Mouse (Mus musculus) forebrain, embryonic 16.5 days (tissue): ENCODE results near the gene Wrap73. TPM values are rescaled to one million over a fixed set of nuclear protein-coding genes. Genes with fewer than 3 reads are reported as not detected.

Experiments used
- ATAC-seq: fragments of 200-750 bp; cut with Nextera tagmentation; 2 replicates; pipeline ENCODE4 v1.8.0; 2017; ENCODE audit warnings: mild to moderate bottlenecking, moderate library complexity
- H3K27ac ChIP-seq: fragments of 300-500 bp; sonication (generic); 2 replicates; pipeline ENCODE4 v1.5.1; 2014; ENCODE audit warnings: low read length, control low read depth
- H3K27me3 ChIP-seq: fragments of 300-500 bp; sonication (generic); replicated peaks from 2 replicates; pipeline ENCODE4 v1.6.1; 2014; ENCODE audit warnings: low read length; ENCODE audit not compliant: control insufficient read depth, insufficient read depth
- H3K36me3 ChIP-seq: fragments of 300-500 bp; sonication (generic); 2 replicates; pipeline ENCODE4 v1.6.1; 2014; ENCODE audit not compliant: control insufficient read depth, insufficient read depth
- H3K4me1 ChIP-seq: fragments of 300-500 bp; sonication (generic); replicated peaks from 2 replicates; pipeline ENCODE4 v1.6.1; 2014; ENCODE audit warnings: low read length; ENCODE audit not compliant: control insufficient read depth, insufficient read depth
- H3K4me2 ChIP-seq: fragments of 300-500 bp; sonication (generic); 2 replicates; pipeline ENCODE4 v1.6.1; 2014; ENCODE audit warnings: mild to moderate bottlenecking, low read length, control low read depth
- H3K4me3 ChIP-seq: fragments of 300-500 bp; sonication (generic); replicated peaks from 2 replicates; pipeline ENCODE4 v1.5.1; 2014; ENCODE audit warnings: mild to moderate bottlenecking, low read length, control low read depth
- H3K9ac ChIP-seq: fragments of 300-500 bp; sonication (generic); replicated peaks from 2 replicates; pipeline ENCODE4 v1.6.1; 2014; ENCODE audit warnings: low read depth, low read length, control low read depth
- H3K9me3 ChIP-seq: fragments of 300-500 bp; sonication (generic); 2 replicates; pipeline ENCODE4 v1.6.1; 2016; ENCODE audit warnings: low read length; ENCODE audit not compliant: control insufficient read depth
- WGBS: fragments of 180-500 bp; shearing (Covaris S2); extraction: QIAGEN DNeasy Blood & Tissue Kit; methylation state at CpG from one replicate; pipeline ENCODE4 v1.1.7; 2014; 5-methylcytosine and 5-hydroxymethylcytosine counted together
- polyA plus RNA-seq: library from polyadenylated mRNA; unstranded; fragments of >200 nt; fragmentation: Nextera tagmentation; extraction: Ambion mirVana; gene quantifications from 2 replicates; pipeline ENCODE4 v1.2.1, GENCODE M21; 2015

The Wrap73 gene
- polyA plus RNA-seq, 1 experiment from 2014 or later, result 59.2 TPM

DNA sequence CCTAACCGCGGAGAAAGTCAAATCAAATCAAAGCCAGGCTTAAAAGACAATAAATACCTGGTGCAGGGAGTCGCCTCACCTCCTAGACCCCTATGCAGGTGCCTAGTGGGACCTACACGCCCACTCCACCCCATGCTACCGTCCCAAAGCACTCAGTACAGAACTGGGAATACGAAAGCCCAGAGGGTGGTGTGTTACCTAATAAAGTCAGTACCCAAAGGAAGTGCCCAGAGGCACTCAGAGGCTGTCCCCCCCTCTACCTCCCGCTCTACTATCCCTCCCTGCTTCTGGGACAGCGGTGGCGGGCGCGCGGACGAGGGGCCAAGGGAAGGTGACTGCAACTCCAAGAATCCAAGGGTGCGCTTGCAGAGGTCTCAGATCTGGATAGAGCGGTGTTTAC is 27.8 kb downstream of the Wrap73 start:
- peak; percentile 9; the same call in 1 of the 2 replicates for ATAC-seq
- H3K27me3 ChIP-seq, result peaks cover 22% of the 10 kb centered on the region

DNA sequence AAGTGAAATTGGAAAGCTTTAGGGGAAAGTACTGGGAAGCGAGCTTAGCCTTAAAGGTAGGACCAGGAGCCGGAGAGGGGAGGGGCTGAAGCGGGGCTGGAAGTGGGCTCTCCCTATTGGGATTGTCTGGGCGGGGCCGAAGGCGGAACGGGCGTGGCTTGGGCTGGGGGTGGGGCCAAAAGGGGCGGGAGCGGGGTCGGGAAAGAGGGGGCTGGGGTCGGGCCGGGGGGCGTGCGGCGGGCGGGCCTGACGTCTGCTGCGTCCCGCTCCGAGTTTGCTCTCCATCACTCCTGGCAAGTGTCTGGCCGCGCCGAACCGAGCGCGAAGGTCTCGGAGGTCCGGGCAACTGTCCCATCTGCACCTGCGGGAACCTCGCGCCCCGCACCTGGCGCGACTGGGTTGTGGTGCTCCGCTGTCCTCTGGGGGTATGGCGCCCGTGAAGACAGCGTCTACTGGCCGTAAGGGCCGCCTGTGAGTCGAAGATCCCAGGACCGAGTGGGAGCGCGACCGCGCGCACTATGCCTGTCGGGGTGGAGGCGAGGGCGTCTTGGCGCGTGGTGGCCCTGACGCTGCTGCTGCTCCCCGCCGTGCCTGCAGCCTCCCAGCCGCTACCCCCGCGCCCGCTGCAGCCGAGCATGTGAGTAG is 28.5 kb downstream of the Wrap73 start, which contains the start of gene Megf6:
TSS of gene Megf6 (plus strand) at position 225 of the 645 bp plus-strand sequence.
- Histone ChIP-seq H3K27ac (no peak within 1 kb of the TSS), H3K27me3 (peaks cover 22% of the 10 kb centered on the region), H3K36me3 (no peaks in the 10 kb centered on the region), H3K4me2 (peak within 1 kb of the TSS; percentile 99), H3K9ac (peak within 1 kb of the TSS; percentile 54), H3K4me1 (peaks cover 21% of the 10 kb centered on the region), H3K4me3 (peak within 1 kb of the TSS; percentile 63), H3K9me3 (no peaks in the 10 kb centered on the region)
- peak; percentile 81 for ATAC-seq
- WGBS, result under 1% methylated on average over 61 of the region's 61 CpGs

More for the DNA sequence above, 27.8 kb downstream of the Wrap73 start:
- Histone ChIP-seq H3K9ac (no peak overlapping the region; the same call in 1 of the 2 replicates), H3K36me3 (no peaks in the 10 kb centered on the region), H3K4me1 (peaks cover 21% of the 10 kb centered on the region), H3K4me3 (peak overlapping the region; percentile 63), H3K9me3 (no peaks in the 10 kb centered on the region), H3K4me2 (peak overlapping the region; percentile 99), H3K27ac (no peak overlapping the region)
- 1% methylated on average over 15 of the region's 15 CpGs for WGBS

DNA sequence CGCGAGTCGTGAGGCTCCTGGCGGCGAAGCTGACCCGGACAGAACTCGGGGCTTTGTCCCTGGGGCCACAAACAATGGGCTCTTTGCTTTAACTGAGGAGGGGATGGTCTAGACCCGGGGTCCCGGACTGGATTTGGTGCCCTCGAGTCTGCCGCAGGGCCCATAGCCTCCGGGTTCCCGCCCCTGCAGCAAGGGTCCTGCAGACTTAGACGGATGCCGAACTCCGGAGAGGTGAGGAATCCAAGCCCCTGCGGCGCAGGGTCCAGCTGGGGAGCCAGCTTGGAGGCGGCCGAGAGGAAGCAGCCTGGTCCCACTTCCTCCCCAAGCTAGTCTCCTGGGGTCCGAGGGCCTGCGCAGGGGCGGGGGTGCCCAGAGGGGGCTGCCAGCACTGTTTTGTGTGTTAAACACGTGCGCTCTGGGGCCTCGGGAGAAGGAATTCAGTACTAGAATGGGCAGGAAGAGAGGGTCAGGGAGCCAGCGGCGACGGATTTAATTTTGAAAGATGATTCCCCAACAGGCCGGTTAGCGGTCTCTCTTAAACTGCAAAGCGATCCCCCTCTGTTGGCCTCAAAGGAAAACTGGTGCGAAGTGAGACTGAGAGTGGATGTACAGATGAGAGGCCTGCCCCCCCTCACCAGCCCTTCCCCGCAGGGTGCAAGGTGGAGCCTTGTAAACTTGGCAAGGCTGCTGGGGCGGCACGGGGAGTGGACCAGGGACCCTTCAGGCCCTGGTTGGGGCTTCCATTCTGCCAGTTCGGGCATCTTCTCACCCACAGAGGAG is 29.2 kb downstream of the Wrap73 start:
- H3K4me3 ChIP-seq, result peak overlapping the region; percentile 63
- peaks cover 22% of the 10 kb centered on the region for H3K27me3 ChIP-seq
- H3K36me3 ChIP-seq, result no peaks in the 10 kb centered on the region
- peak; percentile 42; the same call in 1 of the 2 replicates for ATAC-seq
- peak overlapping the region; percentile 99 for H3K4me2 ChIP-seq
- WGBS, result under 1% methylated on average over 37 of the region's 37 CpGs
- H3K4me1 ChIP-seq, result peaks cover 21% of the 10 kb centered on the region
- no peak overlapping the region for H3K27ac ChIP-seq
- H3K9ac ChIP-seq, result peak overlapping the region; percentile 54
- H3K9me3 ChIP-seq, result no peaks in the 10 kb centered on the region

DNA sequence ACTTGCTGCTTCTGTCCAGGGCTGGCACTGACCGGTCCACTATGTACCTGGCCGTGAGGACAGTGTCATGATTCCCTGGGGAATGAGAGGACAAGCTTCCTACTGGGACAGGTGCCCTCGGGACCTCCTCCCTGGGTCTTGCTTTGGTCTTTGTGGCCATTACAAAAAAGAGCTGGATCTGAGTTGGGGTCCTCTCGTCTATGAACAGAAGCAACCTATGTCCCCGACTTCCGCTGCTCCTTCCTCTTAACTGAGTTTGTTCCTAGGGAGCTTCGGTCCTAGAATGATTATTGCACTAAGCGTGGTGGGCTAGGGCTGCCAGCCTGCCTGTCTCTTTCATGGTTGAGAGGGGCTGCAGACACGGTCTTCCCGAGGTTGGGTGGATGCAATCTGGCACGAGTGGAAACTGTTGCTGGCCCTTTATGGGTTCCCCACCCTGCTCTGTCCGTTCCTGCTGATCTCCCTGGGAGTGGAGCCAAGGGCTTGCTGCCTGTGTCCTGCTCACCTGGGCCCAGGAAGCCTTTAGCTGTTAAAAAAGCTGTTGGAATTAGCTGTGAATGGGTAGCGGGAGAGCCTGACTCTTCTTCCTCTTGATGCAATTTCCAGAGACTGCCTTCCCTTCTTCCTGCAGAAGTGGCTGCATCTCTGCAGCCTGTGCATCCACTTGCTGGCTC is 29.9 kb downstream of the Wrap73 start:
- H3K27me3 ChIP-seq, result peaks cover 22% of the 10 kb centered on the region
- WGBS, result 39% methylated on average over 13 of the region's 13 CpGs
- no peak overlapping the region for H3K4me3 ChIP-seq
- H3K4me1 ChIP-seq, result peaks cover 21% of the 10 kb centered on the region
- no peaks in the 10 kb centered on the region for H3K36me3 ChIP-seq
- no peak overlapping the region; the same call in 1 of the 2 replicates for H3K9ac ChIP-seq
- H3K4me2 ChIP-seq, result peak overlapping the region; percentile 99
- no peaks in the 10 kb centered on the region for H3K9me3 ChIP-seq
- no peak for ATAC-seq
- H3K27ac ChIP-seq, result no peak overlapping the region

DNA sequence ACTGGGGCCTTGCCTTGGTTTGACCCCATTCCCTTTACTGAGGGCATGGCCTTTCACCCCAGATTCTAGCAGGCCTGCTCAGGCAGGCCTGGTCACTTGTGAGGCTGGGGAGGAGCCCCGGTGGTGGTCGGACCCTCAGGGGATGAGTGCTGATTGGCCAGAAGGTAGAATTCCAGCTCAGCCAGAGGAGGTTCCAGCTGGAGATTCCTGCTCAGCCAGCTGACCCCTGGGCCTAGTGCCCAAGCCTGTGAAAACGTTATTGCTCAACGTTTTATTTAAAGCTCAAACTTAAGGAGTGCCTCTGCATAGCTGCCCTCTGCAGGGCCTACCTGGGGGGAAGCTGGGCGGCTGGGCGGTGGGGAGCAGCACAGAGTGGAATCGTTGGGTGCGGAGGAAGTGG is 35.1 kb downstream of the Wrap73 start:
- Histone ChIP-seq H3K9ac (no peak overlapping the region), H3K27me3 (no peaks in the 10 kb centered on the region), H3K4me3 (no peak overlapping the region), H3K9me3 (no peaks in the 10 kb centered on the region), H3K36me3 (no peaks in the 10 kb centered on the region), H3K4me1 (no peaks in the 10 kb centered on the region), H3K27ac (no peak overlapping the region), H3K4me2 (no peak overlapping the region)
- no peak for ATAC-seq
- 82% methylated on average over 8 of the region's 8 CpGs for WGBS

DNA sequence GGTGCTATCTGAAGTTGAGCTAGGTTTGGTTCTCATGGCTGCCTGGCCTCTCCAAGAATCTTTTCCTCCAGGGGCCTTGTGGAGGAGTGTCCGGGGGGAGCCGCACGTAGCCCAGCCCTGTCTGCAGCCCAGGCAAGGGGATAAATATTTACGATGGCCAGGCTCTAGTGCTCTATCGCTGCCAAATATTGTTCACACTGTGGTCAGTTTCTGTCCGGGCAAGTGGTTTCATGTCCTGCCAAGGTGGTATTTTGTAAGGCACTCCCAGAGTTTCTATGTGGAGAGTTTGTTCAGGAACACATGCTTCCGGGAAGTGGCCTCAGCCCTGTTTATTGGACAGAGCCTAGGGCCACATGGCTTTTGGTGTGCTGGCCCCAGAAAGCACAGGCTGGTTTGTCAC is 38.8 kb downstream of the Wrap73 start:
- no peaks in the 10 kb centered on the region for H3K9me3 ChIP-seq
- ATAC-seq, result no peak
- H3K4me1 ChIP-seq, result no peaks in the 10 kb centered on the region
- H3K4me2 ChIP-seq, result no peak overlapping the region
- no peak overlapping the region for H3K4me3 ChIP-seq
- H3K27ac ChIP-seq, result no peak overlapping the region
- H3K9ac ChIP-seq, result no peak overlapping the region
- H3K27me3 ChIP-seq, result no peaks in the 10 kb centered on the region
- H3K36me3 ChIP-seq, result no peaks in the 10 kb centered on the region
- 90% methylated on average over 7 of the region's 7 CpGs for WGBS

DNA sequence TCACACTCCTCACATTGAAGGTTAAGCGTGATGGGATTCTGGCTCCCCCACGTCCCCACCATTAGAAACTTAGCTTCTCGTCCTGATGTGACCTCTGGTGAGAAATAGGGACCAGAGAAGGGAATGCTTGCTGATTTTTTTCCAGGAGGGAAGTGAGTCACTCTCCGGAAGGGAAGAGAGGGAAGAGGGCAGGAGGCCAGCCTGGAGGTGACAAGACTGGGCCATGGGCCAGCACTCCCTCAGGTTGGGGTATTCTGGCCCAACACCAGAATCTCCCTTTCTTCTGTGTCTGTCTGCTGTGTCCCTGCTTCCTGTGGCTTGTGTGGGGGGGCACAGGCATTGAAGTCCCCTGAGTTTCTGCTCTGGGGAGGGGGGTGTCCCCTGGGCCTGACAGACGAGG is 41.4 kb downstream of the Wrap73 start:
- H3K4me1 ChIP-seq, result no peaks in the 10 kb centered on the region
- WGBS, result 66% methylated on average over 5 of the region's 5 CpGs

DNA sequence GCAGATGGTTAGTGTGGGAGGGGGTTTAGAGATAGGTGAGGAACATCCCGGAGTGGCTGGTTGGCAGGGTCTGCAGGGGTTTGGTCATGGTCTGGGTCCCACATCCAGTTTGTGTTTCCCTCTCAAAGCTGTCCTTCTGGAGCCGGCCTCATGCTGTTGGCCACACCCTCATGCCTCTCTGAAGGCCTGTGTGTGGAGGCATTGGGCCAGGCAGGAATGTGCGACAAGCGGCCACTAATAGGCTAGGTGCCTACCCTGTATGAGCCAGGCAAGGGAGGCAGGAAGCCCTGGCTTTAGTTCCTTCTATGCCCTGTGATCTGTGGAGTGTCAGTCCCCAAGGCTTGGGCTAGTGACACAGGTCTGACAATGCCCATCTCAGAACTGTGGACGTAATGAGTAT is 42.8 kb downstream of the Wrap73 start:
- Histone ChIP-seq H3K4me2 (no peak overlapping the region), H3K27me3 (no peaks in the 10 kb centered on the region), H3K36me3 (no peaks in the 10 kb centered on the region), H3K4me3 (no peak overlapping the region), H3K9me3 (no peaks in the 10 kb centered on the region), H3K27ac (no peak overlapping the region), H3K4me1 (no peaks in the 10 kb centered on the region), H3K9ac (no peak overlapping the region)
- no peak for ATAC-seq
- WGBS, result 82% methylated on average over 5 of the region's 5 CpGs

More for the DNA sequence above, 41.4 kb downstream of the Wrap73 start:
- Histone ChIP-seq H3K36me3 (no peaks in the 10 kb centered on the region), H3K9me3 (no peaks in the 10 kb centered on the region), H3K27me3 (no peaks in the 10 kb centered on the region), H3K4me2 (no peak overlapping the region), H3K9ac (no peak overlapping the region), H3K4me3 (no peak overlapping the region), H3K27ac (no peak overlapping the region)
- ATAC-seq, result no peak

DNA sequence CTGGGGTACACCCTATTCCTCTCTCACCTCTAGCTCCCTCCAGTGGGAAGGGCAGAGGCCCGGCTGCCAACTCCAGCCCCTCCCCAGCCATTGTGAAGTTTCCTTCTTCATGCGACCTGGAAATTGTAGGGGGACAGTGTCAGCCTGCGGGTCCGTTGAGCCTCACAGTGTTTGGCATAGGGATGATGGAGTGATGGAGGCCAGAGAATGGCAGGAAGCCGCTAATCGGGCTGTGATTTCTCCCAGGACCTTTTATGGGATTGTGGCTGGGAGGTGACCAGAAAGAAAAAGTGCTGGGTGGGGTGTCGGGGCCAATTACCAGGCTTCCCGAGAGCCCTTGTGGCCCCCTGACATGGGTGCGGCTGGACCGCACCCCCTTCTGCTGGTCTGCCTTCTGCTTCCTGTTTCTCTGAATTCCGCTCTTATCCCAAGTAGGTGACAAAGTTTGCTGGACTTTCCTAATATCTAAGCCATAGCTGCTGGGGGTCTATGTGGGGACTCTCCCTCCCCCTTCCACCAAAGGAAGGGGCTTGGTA is 43.9 kb downstream of the Wrap73 start:
- Histone ChIP-seq H3K27me3 (no peaks in the 10 kb centered on the region), H3K27ac (no peak overlapping the region), H3K9ac (no peak overlapping the region), H3K9me3 (no peaks in the 10 kb centered on the region), H3K36me3 (no peaks in the 10 kb centered on the region), H3K4me2 (no peak overlapping the region), H3K4me1 (no peaks in the 10 kb centered on the region), H3K4me3 (no peak overlapping the region)
- ATAC-seq, result no peak
- WGBS, result 87% methylated on average over 11 of the region's 11 CpGs
